Mouse (Mus musculus): ENCODE data around the gene Il31ra.

Gene Il31ra

DNA sequence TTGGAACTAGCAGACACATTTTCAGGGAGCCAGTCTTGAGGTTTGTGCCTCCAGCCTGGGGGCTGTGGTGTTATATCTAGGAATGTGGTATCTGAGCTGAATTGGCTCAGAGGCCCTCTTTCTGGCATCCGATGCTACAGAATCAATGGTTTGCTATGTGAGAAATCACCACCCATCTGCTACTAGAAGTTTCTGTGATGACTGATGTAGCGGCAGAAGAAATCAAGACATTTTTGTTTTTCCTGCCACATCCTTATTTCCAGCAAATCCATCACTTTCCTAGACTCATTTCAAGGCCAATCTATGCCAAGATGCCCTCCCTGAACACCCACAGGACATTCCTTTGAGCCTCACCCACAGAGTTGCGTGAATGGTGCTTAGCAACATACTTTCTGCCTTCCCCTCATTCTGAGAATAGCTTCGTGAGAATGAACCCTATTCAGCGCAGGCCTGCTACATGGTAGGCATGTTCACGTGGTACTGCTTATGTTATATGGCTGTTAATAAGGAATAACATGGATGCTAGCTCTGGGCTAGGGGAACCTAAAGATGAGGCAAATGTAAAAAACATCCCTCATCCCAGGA, 33.5 kb downstream of the Il31ra start:
- peak; percentile 1 for DNase-seq (ENCODE audit: low spot score)

DNA sequence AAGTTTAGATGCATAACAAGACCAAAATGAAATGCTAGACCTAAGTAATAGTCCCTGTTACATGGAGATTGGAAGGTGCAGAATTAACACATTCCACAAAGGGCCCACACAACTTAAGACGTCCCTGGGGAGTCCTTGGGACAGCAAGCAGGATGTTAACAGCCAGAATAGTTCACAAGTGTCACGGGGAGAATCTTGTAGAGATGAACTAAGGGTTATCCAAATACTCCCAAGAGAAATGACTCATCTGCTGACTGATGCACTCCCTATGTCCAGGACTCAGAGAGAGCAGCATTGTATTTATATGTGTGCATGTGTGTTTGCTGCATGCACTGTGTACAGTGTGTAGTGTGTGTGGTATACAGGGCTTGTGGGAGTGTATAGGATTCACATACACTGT, 37.7 kb downstream of the Il31ra start:
- DNase-seq (ENCODE audit: low spot score) = no peak

DNA sequence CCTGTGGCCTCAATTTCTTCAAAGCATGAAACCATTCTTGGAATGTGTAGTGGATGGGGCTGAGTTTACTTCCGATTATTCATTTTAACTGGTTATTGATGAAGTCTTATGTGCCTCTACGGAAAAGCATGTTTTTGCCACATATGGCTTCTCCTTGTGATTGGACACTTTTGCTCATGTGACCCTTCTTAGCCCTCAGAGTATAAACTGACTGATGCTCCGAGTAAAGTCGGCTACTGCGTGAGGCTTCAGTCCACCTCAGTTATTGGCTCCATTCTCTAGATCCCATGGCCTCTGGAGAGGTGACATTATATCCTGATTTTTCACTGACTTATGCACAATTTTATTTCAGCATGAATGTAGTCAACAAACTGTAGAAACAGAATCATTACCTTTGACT, 40.9 kb downstream of the Il31ra start:
- no peak for DNase-seq (ENCODE audit: low spot score)

DNA sequence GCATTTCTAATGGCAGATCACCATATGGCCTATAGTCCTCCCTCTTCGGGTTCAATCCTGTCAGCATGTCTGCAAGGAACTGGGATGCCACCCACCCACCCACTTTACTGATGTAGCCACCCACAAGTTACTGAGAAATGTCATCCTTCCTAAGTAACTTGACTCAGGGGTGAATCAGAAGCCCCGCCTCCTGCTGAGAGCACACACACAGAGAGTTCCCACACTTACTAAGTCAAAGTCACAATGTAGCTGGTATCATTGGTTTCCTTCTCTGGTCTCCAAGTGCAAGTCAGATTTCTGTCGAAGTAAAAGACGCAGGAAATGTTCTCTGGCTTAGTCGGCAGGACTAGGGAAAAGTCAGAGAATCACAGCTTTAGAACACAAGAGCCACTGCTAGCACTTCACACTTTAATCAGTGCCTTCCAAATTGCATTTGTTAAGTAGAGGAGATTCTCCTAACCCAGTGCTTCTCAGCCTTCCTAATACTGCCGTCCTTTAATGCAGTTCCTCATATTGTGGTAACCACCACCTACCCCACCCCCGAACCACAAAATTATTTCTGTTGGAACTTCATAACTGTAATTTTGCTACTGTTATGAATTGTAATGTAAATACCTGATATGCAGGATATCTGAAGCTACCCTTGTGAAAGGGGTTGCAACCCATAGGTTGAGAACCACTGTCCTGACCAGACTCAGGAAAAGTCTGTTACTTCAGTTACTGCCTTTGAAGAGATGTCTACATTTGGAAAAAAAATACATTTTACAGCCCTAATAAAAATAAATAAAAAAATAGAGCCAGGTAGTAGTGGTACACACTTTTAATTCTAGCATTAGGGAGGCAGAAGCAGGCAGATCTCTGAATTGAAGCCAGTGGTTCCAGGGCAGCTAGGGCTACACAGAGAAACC, 42.3 kb downstream of the Il31ra start:
- no peak for DNase-seq (ENCODE audit: low spot score)

DNA sequence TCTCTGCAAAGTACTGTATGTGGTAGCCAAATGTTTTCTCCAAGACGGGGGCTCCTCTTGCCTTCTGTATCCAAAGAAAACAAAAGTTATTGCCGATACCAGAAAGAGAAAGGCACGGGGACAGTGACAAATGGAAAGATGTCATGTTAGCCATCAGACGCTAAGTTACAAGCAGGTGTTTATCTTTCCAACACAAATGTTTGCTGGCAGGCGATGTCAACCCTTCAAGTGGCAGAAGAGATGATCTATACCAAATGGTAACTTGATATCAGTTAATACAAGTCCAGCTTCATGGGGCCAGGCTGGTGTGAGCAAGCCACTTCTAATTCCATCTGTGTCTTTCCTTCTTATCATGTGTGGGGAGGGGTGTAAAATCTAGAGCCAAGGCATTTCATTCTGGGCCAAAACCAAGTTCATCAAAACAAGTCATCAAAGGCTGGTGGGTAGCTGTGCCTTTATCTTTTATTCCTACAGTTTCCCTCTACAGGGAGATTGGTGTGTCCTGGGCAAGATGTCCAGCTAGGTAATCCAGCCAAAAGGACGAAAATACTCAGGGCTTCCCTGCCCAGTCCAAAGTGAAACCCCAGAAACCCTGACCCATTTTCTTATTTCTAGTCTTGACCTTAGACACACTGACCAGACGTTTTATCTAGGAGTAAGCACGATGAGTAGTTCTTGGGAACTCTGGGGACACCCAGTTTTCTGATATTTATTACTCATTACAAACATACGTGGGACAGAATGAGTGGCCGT, 52.8 kb downstream of the Il31ra start:
- no peak for DNase-seq (ENCODE audit: low spot score)

DNA sequence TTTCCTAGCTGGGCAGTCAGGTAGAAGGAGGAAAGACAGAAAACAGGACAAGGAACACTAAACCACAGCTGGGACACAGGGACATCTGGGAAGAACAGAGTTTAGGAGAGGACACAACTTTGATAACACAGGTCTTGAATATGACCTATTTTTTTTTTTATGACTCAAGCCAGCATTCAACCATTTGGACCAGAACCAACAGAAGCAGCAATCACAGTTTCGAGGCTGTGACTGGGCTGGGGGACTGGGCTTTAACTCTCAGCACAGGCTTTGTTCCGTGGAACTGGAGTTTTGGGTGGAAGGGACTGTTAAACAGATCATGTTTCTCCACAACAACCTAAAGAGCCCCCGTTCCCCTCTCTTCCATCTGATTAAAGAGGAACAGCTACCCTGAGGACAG, 53.5 kb downstream of the Il31ra start:
- DNase-seq (ENCODE audit: low spot score) = no peak

DNA sequence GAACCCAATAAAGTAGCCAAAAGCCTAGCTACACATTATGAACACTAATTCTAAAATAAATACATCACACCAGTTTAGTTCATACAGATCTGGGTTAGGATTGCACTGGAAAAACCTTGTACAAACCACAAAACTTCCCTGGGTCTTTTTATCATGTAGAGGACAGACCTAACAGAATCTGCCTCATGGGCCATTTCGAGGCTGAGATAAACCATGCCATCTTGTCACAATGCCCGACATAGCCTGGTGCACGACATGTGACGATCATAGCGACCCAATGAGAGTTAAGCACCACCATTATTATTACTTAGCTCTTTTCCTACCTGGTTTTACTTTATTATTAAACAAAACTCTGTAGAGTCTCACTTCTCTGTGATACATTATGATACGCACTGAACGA, 57.1 kb downstream of the Il31ra start:
- DNase-seq (ENCODE audit: low spot score) = no peak

DNA sequence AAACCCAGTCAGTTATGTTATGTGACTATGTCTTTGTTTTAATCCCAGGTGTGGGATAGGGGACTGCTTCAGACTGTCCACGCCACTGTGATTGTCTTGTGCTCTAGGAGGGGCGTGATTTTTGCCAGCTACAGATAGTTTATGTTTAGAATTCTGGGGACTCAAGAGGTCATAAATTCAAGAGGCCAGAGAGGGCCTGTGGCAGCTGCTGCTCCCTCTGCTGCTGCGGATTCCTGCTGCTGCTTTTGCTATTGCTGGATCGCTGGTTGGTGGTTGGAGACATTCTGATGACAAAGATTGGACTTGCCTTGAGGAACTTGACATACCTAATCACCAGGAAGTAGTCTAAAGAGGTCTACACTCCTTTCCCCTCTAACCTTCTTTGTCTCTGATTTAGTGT, 57.5 kb downstream of the Il31ra start:
- DNase-seq (ENCODE audit: low spot score) = no peak

DNA sequence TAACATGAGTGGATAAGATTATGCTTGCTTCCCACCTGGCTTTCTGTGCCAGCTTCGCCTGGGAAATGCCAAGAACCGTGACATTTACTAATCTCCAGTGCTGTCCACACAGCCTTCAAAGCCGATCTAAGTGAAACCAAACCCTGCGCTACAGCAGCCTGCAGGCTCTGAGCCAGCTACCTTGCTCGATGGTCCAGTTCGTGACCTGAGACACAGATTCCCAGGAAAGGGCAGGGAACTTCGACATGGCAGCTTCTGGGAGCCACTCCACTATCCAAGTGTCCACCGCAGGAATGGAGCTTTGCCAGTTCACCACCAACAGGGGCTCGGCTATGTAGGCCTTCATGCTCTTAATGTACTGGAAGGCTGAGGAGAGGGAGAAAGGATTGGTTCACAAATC, 60.6 kb downstream of the Il31ra start:
- no peak for DNase-seq (ENCODE audit: low spot score)

DNA sequence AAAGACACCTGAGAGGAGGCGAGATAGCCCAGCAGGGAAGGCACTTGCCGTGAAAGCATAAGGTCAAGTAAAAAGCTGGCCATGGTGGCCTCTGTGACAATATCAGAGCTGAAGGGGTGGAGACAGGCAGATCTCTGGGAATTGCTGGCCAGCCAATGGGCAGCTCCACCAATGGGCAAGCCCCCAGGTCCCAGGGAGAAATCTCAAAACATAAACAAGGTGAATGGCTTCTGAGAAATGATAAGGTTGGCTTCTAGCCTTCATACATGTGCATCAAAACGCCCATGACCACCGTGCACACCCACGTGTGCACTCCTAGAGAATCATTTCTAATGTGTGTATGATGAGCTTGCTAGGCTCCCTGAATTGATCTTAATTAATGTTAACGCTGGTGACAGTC, 61.9 kb downstream of the Il31ra start:
- DNase-seq (ENCODE audit: low spot score) = no peak

DNA sequence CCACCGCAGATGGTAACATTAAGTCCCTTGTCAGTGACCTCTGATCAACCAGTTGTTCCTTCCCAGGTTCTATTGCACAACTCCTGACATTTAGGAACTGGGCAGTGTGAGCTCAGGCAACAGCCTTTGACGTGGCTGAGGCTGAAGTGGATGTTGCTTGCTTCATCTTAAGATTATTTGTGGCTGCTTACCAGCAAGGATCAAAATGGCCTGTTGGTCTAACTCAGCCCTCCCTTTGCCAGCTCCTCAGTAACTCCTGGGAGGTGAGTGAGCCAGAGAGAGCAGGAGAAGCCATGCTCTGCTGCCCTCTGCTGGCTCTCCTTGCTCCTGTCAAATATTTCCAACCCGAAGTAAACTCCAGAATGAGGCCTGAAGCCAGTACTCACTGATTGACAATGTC, 64.3 kb downstream of the Il31ra start:
- peak; percentile 41 for DNase-seq (ENCODE audit: low spot score)

DNA sequence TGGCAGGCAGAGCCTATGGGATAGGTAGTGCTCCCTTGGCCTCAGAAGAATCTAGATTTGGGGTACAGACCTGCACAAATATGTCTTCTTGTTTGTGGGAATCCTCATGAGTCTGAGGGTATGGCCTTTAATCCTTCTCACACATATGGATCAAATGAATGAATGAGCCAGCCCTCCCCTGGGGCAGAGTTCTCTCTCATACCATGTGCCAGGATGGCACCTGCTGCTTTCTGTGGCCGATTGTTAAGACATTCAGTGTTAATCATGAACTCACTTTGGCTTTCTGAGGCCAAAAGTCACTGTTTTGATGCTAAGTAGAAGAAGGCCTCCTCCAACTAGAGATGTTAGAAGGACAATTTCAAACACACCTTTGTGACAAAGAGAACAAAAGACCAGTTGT, 67.0 kb downstream of the Il31ra start:
- DNase-seq (ENCODE audit: low spot score) = no peak

DNA sequence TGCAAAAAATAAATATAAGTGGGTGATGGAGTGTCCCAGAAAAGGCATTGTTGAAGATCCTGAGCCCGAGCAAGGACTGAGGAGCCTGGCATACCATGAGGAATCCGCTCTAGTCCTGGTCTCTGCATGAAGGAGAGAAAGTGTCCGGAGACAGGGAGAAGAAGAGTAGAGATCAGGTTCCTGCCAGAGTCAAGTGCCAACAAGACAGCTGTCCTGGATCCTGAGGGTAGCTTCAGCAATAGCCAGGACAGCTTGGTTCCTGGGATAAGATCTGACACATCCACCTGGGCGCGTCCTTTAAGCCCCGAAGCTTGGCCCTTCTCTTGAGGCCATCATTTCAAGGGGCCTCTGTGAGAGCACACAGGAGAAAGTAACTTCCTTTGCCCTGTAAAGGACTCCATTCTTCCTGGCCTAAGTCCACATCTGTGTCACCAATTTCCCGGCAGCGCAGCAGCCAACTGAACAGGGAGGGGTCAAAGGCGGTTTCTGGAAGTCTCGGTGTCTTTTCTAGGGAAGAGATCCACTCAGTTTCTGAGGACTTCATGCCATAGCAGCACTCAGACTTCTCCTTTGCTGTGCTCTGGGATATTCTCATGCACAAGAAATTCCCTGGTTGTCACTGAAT, 70.7 kb downstream of the Il31ra start:
- no peak for DNase-seq (ENCODE audit: low spot score)

DNA sequence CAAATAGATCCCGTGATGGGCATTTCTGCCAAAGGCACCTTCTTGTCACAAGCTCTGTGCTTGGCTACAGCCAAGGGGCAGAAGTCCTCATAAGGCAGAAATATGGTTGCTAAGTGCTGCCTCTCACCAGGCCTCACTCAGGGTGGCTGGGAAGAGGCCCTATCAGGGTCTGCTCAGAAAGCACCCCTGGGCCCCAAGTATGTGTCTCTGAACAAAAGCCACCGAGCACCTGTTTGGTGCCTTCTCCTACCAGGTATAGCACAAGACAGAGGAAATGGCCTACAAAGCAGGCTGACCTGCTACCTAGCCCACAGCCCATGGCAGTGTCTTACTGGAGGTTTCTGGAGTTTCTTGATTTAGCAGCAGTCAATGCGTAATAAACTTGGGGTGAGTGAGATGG, 71.3 kb downstream of the Il31ra start:
- DNase-seq (ENCODE audit: low spot score) = no peak

DNA sequence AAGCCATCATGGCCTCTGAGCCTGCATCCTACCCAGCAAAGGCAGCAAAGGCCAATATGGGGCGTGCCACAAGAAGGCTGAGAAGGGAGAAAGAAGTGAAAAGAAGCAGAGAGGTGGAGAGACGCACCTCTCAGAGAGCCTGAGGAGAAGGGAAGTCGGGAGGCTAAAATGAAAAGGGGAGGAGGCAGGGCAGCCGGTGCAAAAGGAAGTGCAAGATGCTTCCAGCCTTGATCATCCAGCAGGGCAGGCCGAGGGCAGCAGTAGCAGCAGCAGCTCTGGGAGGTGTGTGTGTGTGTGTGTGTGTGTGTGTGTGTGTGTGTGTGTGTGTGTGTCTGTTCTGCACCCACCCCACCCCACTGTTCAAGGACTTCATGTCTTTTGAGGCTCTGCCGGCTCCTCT, 71.9 kb downstream of the Il31ra start:
- DNase-seq (ENCODE audit: low spot score) = no peak

DNA sequence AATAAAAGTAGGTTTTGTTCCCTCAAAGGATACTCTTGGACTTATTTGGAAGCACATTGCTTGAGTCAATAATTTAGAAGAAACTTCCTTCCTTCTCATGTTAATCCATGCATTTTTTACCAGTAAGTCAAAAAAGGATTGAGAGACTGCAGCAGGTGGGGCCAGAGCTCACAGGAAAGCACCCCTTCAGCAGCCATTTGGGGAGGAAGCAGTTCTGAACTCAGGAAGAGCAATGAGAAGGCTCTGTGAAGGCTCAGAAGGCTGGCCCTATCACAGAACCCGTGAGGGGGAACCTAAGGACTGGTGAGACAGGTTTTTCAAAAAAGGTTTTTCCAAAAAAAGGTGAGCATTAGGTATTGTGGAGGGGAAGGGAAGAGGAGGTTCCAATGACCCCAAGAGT, 79.6 kb downstream of the Il31ra start:
- no peak for DNase-seq (ENCODE audit: low spot score)

DNA sequence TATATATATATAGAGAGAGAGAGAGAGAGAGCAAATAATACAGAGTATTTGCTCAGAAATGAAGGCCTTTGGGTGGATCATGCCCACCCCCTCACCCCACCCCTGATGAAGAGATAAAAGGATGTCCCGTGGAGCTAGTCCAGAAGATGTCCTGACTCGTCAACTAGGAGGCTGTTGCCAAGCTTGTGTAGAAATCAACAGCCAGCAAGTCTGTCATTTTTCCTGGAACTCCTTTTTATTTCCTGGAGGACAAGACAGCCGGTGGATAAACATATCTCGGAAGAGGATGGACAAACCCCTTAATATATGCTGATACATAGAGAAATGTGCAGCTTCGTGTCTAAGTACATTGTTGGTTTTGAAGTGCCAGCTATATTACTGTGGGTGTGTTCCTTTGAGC, 81.3 kb downstream of the Il31ra start:
- DNase-seq (ENCODE audit: low spot score) = no peak

DNA sequence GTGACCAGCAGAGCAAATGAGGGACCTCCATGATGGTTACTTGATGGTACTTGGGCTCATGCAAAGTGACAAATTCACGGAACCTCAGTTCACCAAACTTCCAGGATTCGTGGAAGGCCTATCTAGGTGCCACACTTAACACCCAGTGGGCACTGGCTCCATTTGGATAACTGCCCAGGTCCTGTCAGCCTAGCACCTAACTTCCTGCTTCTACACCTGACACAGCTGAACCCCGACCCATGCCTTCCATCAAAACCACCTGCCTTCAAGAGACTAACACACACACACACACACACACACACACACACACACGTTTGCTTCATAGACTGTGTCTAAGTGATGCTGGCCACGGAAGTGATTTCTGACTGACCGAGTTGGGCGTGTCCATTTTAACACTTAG, 82.3 kb downstream of the Il31ra start:
- DNase-seq (ENCODE audit: low spot score) = no peak

DNA sequence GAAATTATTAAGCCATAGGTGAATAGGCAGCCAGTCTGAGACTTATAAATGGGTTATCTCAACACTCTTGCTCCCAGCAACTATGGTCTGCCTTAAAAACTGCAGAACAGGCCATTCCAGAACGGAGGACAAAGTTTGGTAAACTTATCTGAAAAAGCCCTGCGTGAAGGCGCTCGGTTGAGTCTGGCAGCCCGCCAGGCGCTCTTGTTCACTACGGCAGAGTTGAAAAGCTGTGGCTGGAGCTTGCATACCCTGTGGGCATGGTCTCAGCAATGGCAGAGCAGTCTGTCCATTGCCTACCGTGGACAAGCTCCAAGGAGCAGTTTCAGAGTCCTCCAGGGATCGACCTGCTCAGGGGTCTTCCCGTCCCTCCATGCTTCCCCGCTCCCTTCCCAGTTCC, 82.9 kb downstream of the Il31ra start:
- no peak for DNase-seq (ENCODE audit: low spot score)

DNA sequence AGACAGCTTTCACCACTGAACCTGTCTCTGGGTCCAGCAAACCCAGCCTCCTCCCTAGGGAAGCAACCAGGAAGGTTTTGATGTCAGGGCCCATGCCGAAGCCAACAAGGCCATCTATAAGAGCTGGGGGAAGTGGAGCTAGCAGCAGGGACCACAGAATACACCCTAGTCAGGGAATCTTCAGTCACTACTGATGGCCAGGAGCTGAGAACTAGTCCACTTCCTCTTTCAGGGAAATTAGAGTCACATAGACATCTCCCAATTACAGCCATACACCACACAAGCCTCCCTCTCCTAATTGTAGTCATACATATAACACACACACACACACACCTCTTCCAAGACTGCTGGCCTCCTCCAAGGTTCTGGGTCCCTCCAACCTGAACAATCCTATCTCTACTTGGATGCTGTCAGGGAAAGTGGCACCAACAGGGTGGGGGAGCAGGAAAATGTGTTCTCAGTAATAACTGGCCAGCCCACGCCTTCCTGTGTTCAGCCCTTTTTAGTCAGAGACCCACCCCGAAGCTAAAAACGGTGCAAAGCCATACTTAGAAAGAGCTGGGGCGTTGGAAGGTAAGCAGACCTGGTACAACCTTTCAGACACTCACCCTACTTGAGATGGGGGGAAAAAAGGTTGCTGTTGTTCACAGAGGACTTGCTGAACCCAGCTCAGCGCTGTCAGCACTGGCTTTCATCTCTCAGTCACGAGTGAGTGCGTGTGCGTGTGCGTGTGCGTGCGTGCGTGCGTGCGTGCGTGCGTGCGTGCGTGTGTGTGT, 83.5 kb downstream of the Il31ra start:
- DNase-seq (ENCODE audit: low spot score) = no peak

DNA sequence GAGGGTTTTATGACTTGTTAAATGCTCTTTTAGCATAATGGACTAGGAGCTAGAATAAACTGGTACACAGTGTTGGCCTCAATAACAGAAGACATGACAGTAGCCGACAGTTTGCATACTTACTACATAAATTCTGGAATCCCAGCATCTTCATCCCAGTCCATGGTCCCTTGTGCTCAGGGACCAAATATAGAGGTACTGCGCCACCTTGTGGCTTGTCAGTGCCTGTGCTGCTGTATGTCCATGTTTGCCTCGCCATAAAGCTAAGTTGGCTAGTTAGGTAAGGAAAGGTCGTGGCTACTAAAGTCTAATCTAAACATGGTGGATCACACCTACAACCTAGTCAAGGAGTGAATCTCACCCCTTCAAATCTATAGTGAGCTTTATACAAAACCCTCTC, 84.7 kb downstream of the Il31ra start:
- peak; percentile 39 for DNase-seq (ENCODE audit: low spot score)

DNA sequence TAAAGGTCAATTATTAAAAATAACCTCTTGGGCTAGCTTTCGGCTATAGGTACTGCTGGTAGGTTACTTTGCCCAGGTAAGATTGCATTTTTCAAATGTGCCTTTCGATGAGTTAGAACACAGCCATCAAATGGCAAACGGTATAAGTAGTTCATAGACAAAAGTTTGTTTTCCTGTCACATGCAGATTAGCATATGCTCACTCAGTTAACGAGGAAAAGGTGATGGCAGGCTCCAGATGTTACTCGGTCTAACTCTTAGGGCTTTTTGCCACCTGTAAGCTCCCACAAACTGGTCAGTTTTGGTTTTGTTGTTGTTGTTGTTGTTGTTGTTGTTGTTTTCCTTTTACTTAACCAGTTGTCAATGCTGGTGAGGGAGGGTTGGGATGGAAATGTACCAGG, 85.7 kb downstream of the Il31ra start:
- DNase-seq (ENCODE audit: low spot score) = no peak
